Mouse (Mus musculus): ENCODE data around the gene Sept9. TPM values are rescaled to one million over a fixed set of nuclear protein-coding genes. Genes with fewer than 3 reads are reported as not detected.

Gene Sept9
- polyA plus RNA-seq, 1 experiment from 2014 or later: 186 TPM

- H3K9me3 ChIP-seq (replicated peaks): no peaks in the 10 kb centered on the region
- peaks cover 60% of the 10 kb centered on the region for H3K36me3 ChIP-seq
These were observed 101.3 kb downstream of the Sept9 start for GRCm38 (mm10) chr11:117300809-117301208.

GRCm38 (mm10) chr11:117301716-117302115, 102.3 kb downstream of the Sept9 start:
- peaks cover 11% of the 10 kb centered on the region for H3K4me1 ChIP-seq
- H3K9me3 ChIP-seq (replicated peaks): no peaks in the 10 kb centered on the region
- 80% methylated on average over 6 of the region's 6 CpGs for WGBS
- no peak overlapping the region for H3K4me3 ChIP-seq
- H3K27me3 ChIP-seq (ENCODE audit: low read depth, poor library complexity, severe bottlenecking): no peaks in the 10 kb centered on the region
- H3K36me3 ChIP-seq: peaks cover 52% of the 10 kb centered on the region
- no peak overlapping the region for H3K27ac ChIP-seq (replicated peaks)
- DNase-seq (ENCODE audit: low spot score): no peak

More at GRCm38 (mm10) chr11:117300809-117301208, 101.3 kb downstream of the Sept9 start:
- Histone ChIP-seq H3K27me3 (ENCODE audit: low read depth, poor library complexity, severe bottlenecking) (no peaks in the 10 kb centered on the region), H3K27ac (replicated peaks) (no peak overlapping the region), H3K4me3 (no peak overlapping the region), H3K4me1 (peaks cover 13% of the 10 kb centered on the region)
- WGBS: 84% methylated on average over 4 of the region's 4 CpGs
- no peak for DNase-seq (ENCODE audit: low spot score)

GRCm38 (mm10) chr11:117302371-117302770, 102.9 kb downstream of the Sept9 start:
- 94% methylated on average over 5 of the region's 5 CpGs for WGBS
- no peak overlapping the region for H3K4me3 ChIP-seq
- H3K27me3 ChIP-seq (ENCODE audit: low read depth, poor library complexity, severe bottlenecking): no peaks in the 10 kb centered on the region
- DNase-seq (ENCODE audit: low spot score): no peak
- no peak overlapping the region for H3K27ac ChIP-seq (replicated peaks)
- H3K4me1 ChIP-seq: peaks cover 14% of the 10 kb centered on the region
- no peaks in the 10 kb centered on the region for H3K9me3 ChIP-seq (replicated peaks)
- peaks cover 45% of the 10 kb centered on the region for H3K36me3 ChIP-seq

- Histone ChIP-seq H3K4me3 (no peak overlapping the region), H3K9me3 (replicated peaks) (no peaks in the 10 kb centered on the region), H3K36me3 (peaks cover 15% of the 10 kb centered on the region), H3K4me1 (peaks cover 46% of the 10 kb centered on the region), H3K27me3 (ENCODE audit: low read depth, poor library complexity, severe bottlenecking) (no peaks in the 10 kb centered on the region), H3K27ac (replicated peaks) (no peak overlapping the region)
- no peak for DNase-seq (ENCODE audit: low spot score)
- WGBS: 88% methylated on average over 7 of the region's 7 CpGs
These were observed 106.2 kb downstream of the Sept9 start for GRCm38 (mm10) chr11:117305509-117306188.

DNA sequence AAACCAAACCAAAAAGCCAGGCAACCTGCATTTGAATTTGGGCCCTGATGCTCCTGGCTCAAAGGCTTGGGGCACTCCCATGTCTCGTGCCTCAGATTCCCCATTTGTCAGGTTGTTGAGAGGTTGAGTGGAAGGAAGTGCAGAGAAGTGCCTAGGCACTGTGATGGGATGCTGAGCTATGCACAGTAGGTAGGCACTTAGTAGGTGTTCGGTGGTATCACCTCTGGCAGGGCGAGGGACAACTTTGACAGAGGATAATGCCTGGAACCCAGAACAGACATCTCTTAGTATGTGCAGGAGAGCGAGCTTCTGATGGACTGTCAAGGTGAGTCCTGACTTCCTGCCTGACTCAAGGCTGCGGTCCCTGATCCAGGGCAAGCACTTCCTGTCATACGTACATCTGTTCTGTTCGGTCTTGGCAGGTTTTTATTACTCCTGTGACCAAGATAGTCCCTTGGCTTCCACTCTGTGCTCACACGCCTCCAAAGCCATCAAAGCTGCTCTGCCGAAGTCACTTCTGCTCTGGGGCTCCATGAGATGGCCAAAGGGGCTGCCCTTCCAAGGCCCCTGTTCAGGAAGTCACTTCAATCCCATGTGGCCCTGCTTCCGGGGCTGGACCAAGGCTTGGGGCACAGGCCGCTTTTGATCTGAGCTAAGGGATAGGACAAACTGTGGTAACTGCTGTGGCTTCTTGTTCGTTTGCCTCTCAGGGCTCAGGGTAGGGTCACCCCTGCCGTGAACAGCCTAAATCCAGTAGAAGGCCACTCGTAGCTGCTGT, 107.0 kb downstream of the Sept9 start:
- peak overlapping the region; percentile 47; the same call in 1 of the 2 replicates for H3K27ac ChIP-seq (replicated peaks)
- H3K9me3 ChIP-seq (replicated peaks): no peaks in the 10 kb centered on the region
- DNase-seq (ENCODE audit: low spot score): no peak
- peaks cover 10% of the 10 kb centered on the region for H3K36me3 ChIP-seq
- H3K27me3 ChIP-seq (ENCODE audit: low read depth, poor library complexity, severe bottlenecking): no peaks in the 10 kb centered on the region
- WGBS: 71% methylated on average over 14 of the region's 14 CpGs
- H3K4me3 ChIP-seq: no peak overlapping the region
- H3K4me1 ChIP-seq: peaks cover 54% of the 10 kb centered on the region

DNA sequence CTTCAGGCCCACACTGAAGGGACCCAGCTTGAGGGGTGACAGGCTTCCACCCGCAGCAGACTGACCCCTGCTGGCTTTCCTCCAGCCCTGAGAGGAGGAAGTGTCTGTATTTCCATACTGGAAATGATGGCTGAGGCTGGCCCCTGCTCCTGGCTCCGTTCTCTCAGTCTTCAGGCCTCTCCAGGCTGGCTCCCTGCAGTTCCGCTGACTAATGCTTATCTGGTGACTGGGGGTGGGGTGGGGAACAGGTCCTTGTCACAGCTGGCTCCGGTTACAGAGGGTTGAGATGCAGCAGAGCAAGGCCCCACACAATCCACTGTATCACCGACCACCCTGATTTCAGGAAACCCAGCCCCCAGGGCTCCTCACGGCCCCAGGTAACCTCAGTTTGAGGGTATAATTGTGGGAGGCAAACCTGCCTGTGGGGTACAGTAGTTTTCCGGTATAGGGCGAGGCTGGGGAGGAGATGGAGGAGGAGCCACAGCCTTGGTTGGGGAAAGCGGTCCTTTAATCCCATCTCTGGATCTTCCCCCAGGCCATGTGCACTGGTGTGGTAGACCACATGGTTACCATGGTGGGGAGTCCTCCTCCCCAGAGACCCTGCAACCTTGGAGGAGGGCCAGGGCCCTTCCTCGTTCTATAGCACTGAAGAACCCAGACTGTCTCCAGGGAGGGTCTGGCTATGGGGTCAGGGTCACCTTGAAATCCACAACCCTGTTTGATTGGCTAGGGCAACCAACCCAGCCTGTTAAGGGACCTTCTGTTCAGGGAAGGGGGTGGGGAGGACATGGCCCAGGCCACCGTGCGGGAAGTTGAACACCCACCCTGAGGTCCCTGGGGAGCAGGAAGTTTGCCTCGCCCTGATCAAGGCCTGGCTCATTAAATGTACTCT, 108.7 kb downstream of the Sept9 start:
- peaks cover 70% of the 10 kb centered on the region for H3K4me1 ChIP-seq

GRCm38 (mm10) chr11:117309108-117309917, 109.9 kb downstream of the Sept9 start:
- Histone ChIP-seq H3K27ac (replicated peaks) (peak overlapping the region; percentile 69), H3K27me3 (ENCODE audit: low read depth, poor library complexity, severe bottlenecking) (no peaks in the 10 kb centered on the region), H3K4me3 (no peak overlapping the region), H3K9me3 (replicated peaks) (no peaks in the 10 kb centered on the region), H3K4me1 (peaks cover 80% of the 10 kb centered on the region), H3K36me3 (no peaks in the 10 kb centered on the region; the same call in 1 of the 2 replicates)
- 78% methylated on average over 17 of the region's 17 CpGs for WGBS
- DNase-seq (ENCODE audit: low spot score): no peak

More for the DNA sequence above, 108.7 kb downstream of the Sept9 start:
- Histone ChIP-seq H3K27ac (replicated peaks) (peak overlapping the region; percentile 69), H3K36me3 (peaks cover 8% of the 10 kb centered on the region), H3K4me3 (peak overlapping the region; percentile 7; the same call in 1 of the 2 replicates), H3K27me3 (ENCODE audit: low read depth, poor library complexity, severe bottlenecking) (no peaks in the 10 kb centered on the region), H3K9me3 (replicated peaks) (no peaks in the 10 kb centered on the region)
- 49% methylated on average over 13 of the region's 13 CpGs for WGBS
- no peak for DNase-seq (ENCODE audit: low spot score)

DNA sequence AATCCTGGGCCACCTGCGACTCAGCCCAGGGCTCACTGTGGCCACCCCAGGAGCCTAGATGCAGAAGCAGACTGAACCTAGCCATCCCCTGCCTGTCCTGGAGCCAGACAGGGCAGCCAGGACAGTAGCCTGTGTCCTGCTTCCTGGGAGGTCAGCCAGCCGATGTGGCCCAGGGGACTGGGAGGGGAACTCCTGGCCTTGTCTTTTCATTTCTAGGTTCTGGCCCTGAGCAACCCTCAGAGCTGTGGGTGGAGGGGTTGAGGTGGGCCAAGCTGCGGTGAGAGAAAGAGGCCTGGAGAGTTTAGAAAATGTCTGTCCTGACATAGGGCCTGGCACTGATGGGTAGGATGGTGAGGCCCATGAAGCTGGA, 110.4 kb downstream of the Sept9 start:
- H3K27ac ChIP-seq (replicated peaks): peak overlapping the region; percentile 69

DNA sequence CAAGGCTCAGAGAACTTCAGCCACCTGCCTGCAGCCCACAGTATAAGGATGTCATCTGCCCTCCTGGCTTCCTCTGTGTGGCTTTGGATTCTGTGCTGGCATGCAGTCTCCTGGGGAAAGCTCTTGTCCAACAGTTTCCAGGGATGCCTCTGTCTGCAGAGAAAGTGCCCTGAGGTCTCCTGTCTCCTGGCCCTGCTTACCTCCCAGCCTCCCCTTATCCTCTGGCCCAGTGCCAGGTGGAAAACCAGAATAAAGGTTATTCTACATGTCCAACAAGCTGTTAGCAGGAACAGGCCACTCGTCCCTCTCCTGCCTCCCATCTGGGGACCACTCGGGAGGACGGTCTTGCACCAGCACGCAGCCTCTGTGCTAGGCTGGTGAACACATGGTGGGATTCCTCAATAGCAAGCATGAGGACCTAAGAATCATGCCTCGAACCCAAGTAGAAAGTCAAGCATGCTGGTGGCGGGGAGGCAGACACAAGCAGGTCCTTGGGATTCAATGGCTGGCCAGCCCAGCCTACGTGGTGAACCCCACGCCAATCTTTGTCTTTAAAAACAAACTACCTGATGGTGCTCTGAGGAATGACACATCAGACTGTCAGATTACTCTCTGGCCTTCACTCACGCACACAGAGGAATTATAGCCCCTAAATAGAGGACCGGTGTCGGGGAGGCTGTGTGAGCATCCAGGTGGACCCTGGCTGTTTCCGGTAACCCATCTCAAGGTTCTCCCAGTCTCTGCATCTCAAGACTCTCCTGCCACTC, 111.1 kb downstream of the Sept9 start:
- H3K27me3 ChIP-seq (ENCODE audit: low read depth, poor library complexity, severe bottlenecking): no peaks in the 10 kb centered on the region
- no peaks in the 10 kb centered on the region for H3K36me3 ChIP-seq
- WGBS: 86% methylated on average over 12 of the region's 12 CpGs
- no peak overlapping the region for H3K4me3 ChIP-seq
- H3K4me1 ChIP-seq: peaks cover 93% of the 10 kb centered on the region
- DNase-seq (ENCODE audit: low spot score): no peak
- H3K9me3 ChIP-seq (replicated peaks): no peaks in the 10 kb centered on the region
- H3K27ac ChIP-seq (replicated peaks): peak overlapping the region; percentile 29; the same call in 1 of the 2 replicates

More for the DNA sequence above, 110.4 kb downstream of the Sept9 start:
- DNase-seq (ENCODE audit: low spot score): no peak
- Histone ChIP-seq H3K4me1 (peaks cover 86% of the 10 kb centered on the region), H3K9me3 (replicated peaks) (no peaks in the 10 kb centered on the region), H3K4me3 (no peak overlapping the region), H3K27me3 (ENCODE audit: low read depth, poor library complexity, severe bottlenecking) (no peaks in the 10 kb centered on the region), H3K36me3 (no peaks in the 10 kb centered on the region)
- 77% methylated on average over 3 of the region's 3 CpGs for WGBS

DNA sequence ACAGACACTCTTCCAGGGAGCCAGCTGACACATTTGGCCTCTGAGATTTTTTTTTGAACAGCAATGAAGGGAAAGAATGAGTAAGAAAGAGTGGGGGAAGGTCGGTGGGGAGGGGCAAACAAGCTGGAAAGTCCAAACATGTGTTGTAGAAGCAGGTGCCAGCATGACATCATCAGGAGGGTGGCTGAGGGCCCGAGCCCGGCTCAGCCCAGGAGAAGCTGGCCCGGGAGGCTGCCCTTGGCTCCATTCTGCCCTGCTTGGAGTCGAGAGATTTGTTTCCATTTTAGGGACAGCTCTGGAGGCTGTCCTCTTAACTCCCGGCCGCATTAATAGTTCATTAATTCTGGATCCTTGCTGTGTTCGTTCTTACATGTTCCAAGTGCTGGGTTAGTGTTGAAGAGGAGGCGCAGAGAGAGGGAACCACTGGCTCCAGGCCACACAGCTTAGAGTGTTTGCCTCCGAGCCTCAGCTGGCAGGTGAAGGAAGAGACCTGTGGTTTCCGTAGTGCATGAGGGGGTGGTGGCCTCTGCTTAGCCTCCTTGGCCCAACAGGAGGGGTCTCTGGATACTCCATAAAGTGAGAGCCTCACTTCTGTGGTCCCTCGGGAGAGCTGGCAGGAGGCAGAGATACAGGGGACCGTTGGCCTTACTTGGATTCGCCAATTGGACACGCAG, 111.8 kb downstream of the Sept9 start:
- WGBS: 84% methylated on average over 15 of the region's 15 CpGs
- Histone ChIP-seq H3K27ac (replicated peaks) (peak overlapping the region; percentile 29; the same call in 1 of the 2 replicates), H3K4me1 (peaks cover 97% of the 10 kb centered on the region), H3K9me3 (replicated peaks) (no peaks in the 10 kb centered on the region), H3K36me3 (no peaks in the 10 kb centered on the region), H3K4me3 (no peak overlapping the region), H3K27me3 (ENCODE audit: low read depth, poor library complexity, severe bottlenecking) (no peaks in the 10 kb centered on the region)
- DNase-seq (ENCODE audit: low spot score): no peak

Data from midbrain, embryonic 10.5 days (tissue).